Mouse (Mus musculus): ENCODE results near the gene Ift81. TPM values are rescaled to one million over a fixed set of nuclear protein-coding genes. Genes with fewer than 3 reads are reported as not detected.

Ift81 gene
- polyA plus RNA-seq, 1 experiment from 2014 or later, result 58.0 TPM

GRCm38 (mm10) chr5:122576683-122577329 lies 37.5 kb downstream of the Ift81 start:
- Histone ChIP-seq H3K4me3 (ENCODE audit: low read length) (no peak overlapping the region), H3K36me3 (ENCODE audit: control insufficient read depth, insufficient read depth, low read length) (peaks cover 19% of the 10 kb centered on the region), H3K9me3 (ENCODE audit: control insufficient read depth, low read length) (0 out of 2 replicates have a peak, but pooled peaks cover 4% of the 10 kb centered on the region), H3K27ac (ENCODE audit: low read depth, low read length) (no peak overlapping the region), H3K4me1 (ENCODE audit: control insufficient read depth, insufficient read depth, low read depth, low read length) (no peaks in the 10 kb centered on the region), H3K27me3 (replicated peaks; ENCODE audit: control insufficient read depth, insufficient read depth, low read length) (no peaks in the 10 kb centered on the region), H3K9ac (ENCODE audit: low read depth, low read length) (no peak overlapping the region), H3K4me2 (ENCODE audit: low read length) (no peak overlapping the region)
- 72% methylated on average over 7 of the region's 7 CpGs for WGBS
- ATAC-seq, result no peak

GRCm38 (mm10) chr5:122572001-122572400 lies 42.3 kb downstream of the Ift81 start:
- no peak overlapping the region for H3K9ac ChIP-seq (ENCODE audit: low read depth, low read length)
- H3K27me3 ChIP-seq (replicated peaks; ENCODE audit: control insufficient read depth, insufficient read depth, low read length), result no peaks in the 10 kb centered on the region
- no peak overlapping the region for H3K4me2 ChIP-seq (ENCODE audit: low read length)
- 77% methylated on average over 5 of the region's 5 CpGs for WGBS
- no peak overlapping the region for H3K4me3 ChIP-seq (ENCODE audit: low read length)
- H3K9me3 ChIP-seq (ENCODE audit: control insufficient read depth, low read length), result no peaks in the 10 kb centered on the region
- H3K36me3 ChIP-seq (ENCODE audit: control insufficient read depth, insufficient read depth, low read length), result peaks cover 3% of the 10 kb centered on the region; the same call in 1 of the 2 replicates
- H3K4me1 ChIP-seq (ENCODE audit: control insufficient read depth, insufficient read depth, low read depth, low read length), result peaks cover under 1% of the 10 kb centered on the region
- ATAC-seq, result no peak
- H3K27ac ChIP-seq (ENCODE audit: low read depth, low read length), result no peak overlapping the region

- Histone ChIP-seq H3K27me3 (replicated peaks; ENCODE audit: control insufficient read depth, insufficient read depth, low read length) (no peaks in the 10 kb centered on the region), H3K4me2 (ENCODE audit: low read length) (0 out of 2 replicates have a peak overlapping the region, but pooled peaks have one; percentile 3), H3K9ac (ENCODE audit: low read depth, low read length) (no peak overlapping the region), H3K4me3 (ENCODE audit: low read length) (no peak overlapping the region), H3K4me1 (ENCODE audit: control insufficient read depth, insufficient read depth, low read depth, low read length) (peaks cover 7% of the 10 kb centered on the region), H3K9me3 (ENCODE audit: control insufficient read depth, low read length) (no peaks in the 10 kb centered on the region), H3K27ac (ENCODE audit: low read depth, low read length) (peak overlapping the region; percentile 44), H3K36me3 (ENCODE audit: control insufficient read depth, insufficient read depth, low read length) (peaks cover 4% of the 10 kb centered on the region)
- WGBS, result 52% methylated on average over 8 of the region's 8 CpGs
- peak; percentile 86 for ATAC-seq
Observed at GRCm38 (mm10) chr5:122566626-122567025, 47.7 kb downstream of the Ift81 start.

GRCm38 (mm10) chr5:122560654-122561053 lies 53.7 kb downstream of the Ift81 start:
- no peak for ATAC-seq
- whole genome bisulfite sequencing, result 84% methylated on average over 8 of the region's 8 CpGs
- Histone ChIP-seq H3K9ac (ENCODE audit: low read depth, low read length) (no peak overlapping the region), H3K36me3 (ENCODE audit: control insufficient read depth, insufficient read depth, low read length) (peaks cover 9% of the 10 kb centered on the region), H3K4me1 (ENCODE audit: control insufficient read depth, insufficient read depth, low read depth, low read length) (no peaks in the 10 kb centered on the region), H3K27me3 (replicated peaks; ENCODE audit: control insufficient read depth, insufficient read depth, low read length) (no peaks in the 10 kb centered on the region), H3K9me3 (ENCODE audit: control insufficient read depth, low read length) (no peaks in the 10 kb centered on the region), H3K4me3 (ENCODE audit: low read length) (no peak overlapping the region), H3K27ac (ENCODE audit: low read depth, low read length) (no peak overlapping the region), H3K4me2 (ENCODE audit: low read length) (no peak overlapping the region)

GRCm38 (mm10) chr5:122558127-122558526 lies 56.2 kb downstream of the Ift81 start:
- Histone ChIP-seq H3K9ac (ENCODE audit: low read depth, low read length) (no peak overlapping the region), H3K27ac (ENCODE audit: low read depth, low read length) (no peak overlapping the region), H3K36me3 (ENCODE audit: control insufficient read depth, insufficient read depth, low read length) (peaks cover 5% of the 10 kb centered on the region), H3K4me3 (ENCODE audit: low read length) (no peak overlapping the region), H3K9me3 (ENCODE audit: control insufficient read depth, low read length) (no peaks in the 10 kb centered on the region), H3K4me2 (ENCODE audit: low read length) (no peak overlapping the region), H3K4me1 (ENCODE audit: control insufficient read depth, insufficient read depth, low read depth, low read length) (no peaks in the 10 kb centered on the region), H3K27me3 (replicated peaks; ENCODE audit: control insufficient read depth, insufficient read depth, low read length) (no peaks in the 10 kb centered on the region)
- ATAC-seq, result no peak
- WGBS, result 95% methylated on average over 10 of the region's 10 CpGs

GRCm38 (mm10) chr5:122555107-122555506 lies 59.2 kb downstream of the Ift81 start:
- Histone ChIP-seq H3K9me3 (ENCODE audit: control insufficient read depth, low read length) (no peaks in the 10 kb centered on the region), H3K27me3 (replicated peaks; ENCODE audit: control insufficient read depth, insufficient read depth, low read length) (no peaks in the 10 kb centered on the region), H3K4me1 (ENCODE audit: control insufficient read depth, insufficient read depth, low read depth, low read length) (no peaks in the 10 kb centered on the region), H3K36me3 (ENCODE audit: control insufficient read depth, insufficient read depth, low read length) (peaks cover 2% of the 10 kb centered on the region; the same call in 1 of the 2 replicates), H3K4me2 (ENCODE audit: low read length) (no peak overlapping the region), H3K27ac (ENCODE audit: low read depth, low read length) (no peak overlapping the region), H3K9ac (ENCODE audit: low read depth, low read length) (no peak overlapping the region), H3K4me3 (ENCODE audit: low read length) (no peak overlapping the region)
- no peak for ATAC-seq
- WGBS, result 79% methylated on average over 2 of the region's 2 CpGs

GRCm38 (mm10) chr5:122552638-122553037 lies 61.7 kb downstream of the Ift81 start:
- no peaks in the 10 kb centered on the region for H3K9me3 ChIP-seq (ENCODE audit: control insufficient read depth, low read length)
- no peak overlapping the region for H3K4me3 ChIP-seq (ENCODE audit: low read length)
- no peak overlapping the region for H3K27ac ChIP-seq (ENCODE audit: low read depth, low read length)
- no peaks in the 10 kb centered on the region; the same call in 1 of the 2 replicates for H3K4me1 ChIP-seq (ENCODE audit: control insufficient read depth, insufficient read depth, low read depth, low read length)
- H3K9ac ChIP-seq (ENCODE audit: low read depth, low read length), result no peak overlapping the region
- H3K27me3 ChIP-seq (replicated peaks; ENCODE audit: control insufficient read depth, insufficient read depth, low read length), result no peaks in the 10 kb centered on the region
- no peaks in the 10 kb centered on the region; the same call in 1 of the 2 replicates for H3K36me3 ChIP-seq (ENCODE audit: control insufficient read depth, insufficient read depth, low read length)
- ATAC-seq, result no peak
- no peak overlapping the region for H3K4me2 ChIP-seq (ENCODE audit: low read length)
- 76% methylated on average over 9 of the region's 9 CpGs for WGBS

- Histone ChIP-seq H3K36me3 (ENCODE audit: control insufficient read depth, insufficient read depth, low read length) (no peaks in the 10 kb centered on the region), H3K4me2 (ENCODE audit: low read length) (no peak overlapping the region), H3K4me1 (ENCODE audit: control insufficient read depth, insufficient read depth, low read depth, low read length) (no peaks in the 10 kb centered on the region; the same call in 1 of the 2 replicates), H3K4me3 (ENCODE audit: low read length) (no peak overlapping the region), H3K27ac (ENCODE audit: low read depth, low read length) (no peak overlapping the region), H3K27me3 (replicated peaks; ENCODE audit: control insufficient read depth, insufficient read depth, low read length) (no peaks in the 10 kb centered on the region), H3K9me3 (ENCODE audit: control insufficient read depth, low read length) (no peaks in the 10 kb centered on the region), H3K9ac (ENCODE audit: low read depth, low read length) (no peak overlapping the region)
- ATAC-seq, result no peak
- 68% methylated on average over 8 of the region's 8 CpGs for WGBS
Observed at GRCm38 (mm10) chr5:122550460-122550859, 63.9 kb downstream of the Ift81 start.

- Histone ChIP-seq H3K27me3 (replicated peaks; ENCODE audit: control insufficient read depth, insufficient read depth, low read length) (no peaks in the 10 kb centered on the region), H3K4me2 (ENCODE audit: low read length) (no peak overlapping the region), H3K9ac (ENCODE audit: low read depth, low read length) (no peak overlapping the region), H3K9me3 (ENCODE audit: control insufficient read depth, low read length) (no peaks in the 10 kb centered on the region), H3K36me3 (ENCODE audit: control insufficient read depth, insufficient read depth, low read length) (no peaks in the 10 kb centered on the region), H3K4me3 (ENCODE audit: low read length) (no peak overlapping the region), H3K27ac (ENCODE audit: low read depth, low read length) (no peak overlapping the region), H3K4me1 (ENCODE audit: control insufficient read depth, insufficient read depth, low read depth, low read length) (no peaks in the 10 kb centered on the region; the same call in 1 of the 2 replicates)
- no peak for ATAC-seq
- 80% methylated on average over 6 of the region's 6 CpGs for WGBS
Observed at GRCm38 (mm10) chr5:122548671-122549070, 65.6 kb downstream of the Ift81 start.
